Mouse (Mus musculus): ENCODE measurements around the gene Fbxo11. TPM values are rescaled to one million over a fixed set of nuclear protein-coding genes. Genes with fewer than 3 reads are reported as not detected.
"Not testable (repeated sequence)": the region's sequence is repeated elsewhere in the genome, so short reads cannot be mapped to it uniquely, and the experiment has no call there.

Gene Fbxo11
- polyA plus RNA-seq, 1 experiment, result 39.6 TPM

GRCm38 (mm10) chr17:87974629-87975228 is 90.4 kb downstream of the Fbxo11 start, which contains the start of gene Msh6:
TSS of gene Msh6 (plus strand) at chr17:87975062.
- Histone ChIP-seq H3K27me3 (ENCODE audit: control insufficient read depth, insufficient read depth, low read length) (no peaks in the 10 kb centered on the region), H3K4me1 (replicated peaks; ENCODE audit: control insufficient read depth, insufficient read depth, low read length) (peaks cover 31% of the 10 kb centered on the region), H3K27ac (ENCODE audit: control insufficient read depth, insufficient read depth, low read length) (peak within 1 kb of the TSS; percentile 80), H3K4me3 (ENCODE audit: control insufficient read depth, insufficient read depth, low read length) (peak within 1 kb of the TSS; percentile 81), H3K36me3 (ENCODE audit: control insufficient read depth, insufficient read depth, low read length) (peaks cover 4% of the 10 kb centered on the region; the same call in 1 of the 2 replicates)
- TF ChIP-seq CTCF (IDR thresholded peaks at IDR 0.05; ENCODE audit: borderline replicate concordance, control insufficient read depth, extremely low read depth, insufficient read depth, low read length, poor library complexity), result peak; percentile 62
- peak; percentile 94 for TF ChIP-seq POLR2A (IDR thresholded peaks at IDR 0.05; ENCODE audit: control insufficient read depth, extremely low read depth, insufficient read depth, low read length, poor library complexity)
- under 1% methylated on average over 62 of the region's 63 CpGs for WGBS
- DNase-seq, result peak; percentile 99

DNA sequence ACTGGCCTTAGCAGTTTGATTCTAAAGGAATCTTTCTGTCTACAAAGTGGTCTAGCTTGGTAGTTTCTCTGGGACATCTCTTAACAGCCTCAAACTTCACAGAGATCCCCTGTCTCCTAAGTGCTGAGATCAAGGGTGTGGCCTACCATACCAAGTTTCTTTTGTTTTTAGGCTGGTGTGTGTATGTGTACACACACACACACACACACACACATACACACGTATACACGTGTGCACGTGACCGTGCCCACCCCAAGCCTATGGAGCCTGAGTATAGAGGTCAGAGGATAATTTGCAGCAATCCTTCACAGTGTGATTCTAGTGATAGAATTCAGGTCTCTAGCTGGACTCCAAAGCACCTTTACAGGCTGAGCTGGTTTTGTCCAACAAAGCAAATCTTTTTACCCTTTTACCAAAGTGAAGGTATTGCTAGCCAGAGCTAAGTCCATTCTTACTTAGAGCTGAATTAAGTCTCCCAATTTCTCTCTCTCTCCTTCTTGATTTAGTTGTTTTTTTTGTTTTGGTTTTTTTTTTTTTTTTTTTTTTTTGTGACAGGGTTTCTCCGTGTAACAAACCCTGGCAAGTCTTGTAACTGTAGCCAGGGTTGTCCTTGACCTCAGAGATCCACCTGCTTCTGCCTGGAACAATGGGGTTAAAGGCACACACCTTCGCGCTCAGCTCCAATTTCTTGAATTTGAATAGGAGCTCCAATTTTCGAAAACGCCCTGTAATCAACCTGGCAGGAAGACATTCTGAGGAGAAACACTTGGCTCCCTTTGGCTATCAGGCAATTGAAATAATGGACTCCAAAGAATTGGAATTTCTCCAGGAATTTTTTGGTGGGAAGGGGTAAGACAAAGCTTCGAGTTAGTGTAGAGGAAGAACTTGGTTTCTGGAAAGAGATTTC is 91.6 kb downstream of the Fbxo11 start:
- Histone ChIP-seq H3K27me3 (ENCODE audit: control insufficient read depth, insufficient read depth, low read length) (no peaks in the 10 kb centered on the region), H3K36me3 (ENCODE audit: control insufficient read depth, insufficient read depth, low read length) (no peaks in the 10 kb centered on the region; the same call in 1 of the 2 replicates), H3K4me1 (replicated peaks; ENCODE audit: control insufficient read depth, insufficient read depth, low read length) (peaks cover 29% of the 10 kb centered on the region), H3K27ac (ENCODE audit: control insufficient read depth, insufficient read depth, low read length) (peak overlapping the region; percentile 76), H3K4me3 (ENCODE audit: control insufficient read depth, insufficient read depth, low read length) (no peak overlapping the region)
- DNase-seq, result no peak
- 78% methylated on average over 10 of the region's 10 CpGs for WGBS
- TF ChIP-seq CTCF (IDR thresholded peaks at IDR 0.05; ENCODE audit: borderline replicate concordance, control insufficient read depth, extremely low read depth, insufficient read depth, low read length, poor library complexity), result no peak
- TF ChIP-seq POLR2A (IDR thresholded peaks at IDR 0.05; ENCODE audit: control insufficient read depth, extremely low read depth, insufficient read depth, low read length, poor library complexity), result no peak

DNA sequence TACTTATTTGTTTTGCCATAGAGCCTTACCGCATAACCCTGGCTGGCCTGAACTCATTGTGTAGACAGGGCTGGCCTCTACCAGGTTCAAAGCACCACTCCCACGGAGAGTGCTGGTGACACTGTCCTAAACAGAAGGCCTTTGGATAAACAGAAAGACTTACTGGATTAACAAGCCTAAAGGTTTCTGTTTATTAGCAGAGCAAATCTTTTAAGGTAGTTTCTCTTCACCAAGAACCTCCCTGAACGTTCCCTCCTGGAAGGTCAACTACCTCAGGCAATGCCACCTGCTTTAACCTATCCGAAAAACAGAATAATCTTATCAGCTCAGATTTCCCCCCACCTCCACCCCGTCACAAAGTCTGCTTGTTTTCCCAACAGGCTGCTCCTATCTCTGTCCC is 92.2 kb downstream of the Fbxo11 start:
- TF ChIP-seq CTCF (IDR thresholded peaks at IDR 0.05; ENCODE audit: borderline replicate concordance, control insufficient read depth, extremely low read depth, insufficient read depth, low read length, poor library complexity), result no peak
- no peak for TF ChIP-seq POLR2A (IDR thresholded peaks at IDR 0.05; ENCODE audit: control insufficient read depth, extremely low read depth, insufficient read depth, low read length, poor library complexity)
- Histone ChIP-seq H3K27me3 (ENCODE audit: control insufficient read depth, insufficient read depth, low read length) (no peaks in the 10 kb centered on the region), H3K27ac (ENCODE audit: control insufficient read depth, insufficient read depth, low read length) (peak overlapping the region; percentile 76), H3K4me1 (replicated peaks; ENCODE audit: control insufficient read depth, insufficient read depth, low read length) (peaks cover 27% of the 10 kb centered on the region), H3K4me3 (ENCODE audit: control insufficient read depth, insufficient read depth, low read length) (no peak overlapping the region), H3K36me3 (ENCODE audit: control insufficient read depth, insufficient read depth, low read length) (no peaks in the 10 kb centered on the region)
- 94% methylated on average over 5 of the region's 5 CpGs for WGBS
- no peak for DNase-seq

GRCm38 (mm10) chr17:87971696-87972591 is 93.1 kb downstream of the Fbxo11 start:
- H3K27me3 ChIP-seq (ENCODE audit: control insufficient read depth, insufficient read depth, low read length); H3K4me3 ChIP-seq (ENCODE audit: control insufficient read depth, insufficient read depth, low read length); H3K36me3 ChIP-seq (ENCODE audit: control insufficient read depth, insufficient read depth, low read length); DNase-seq: not testable (repeated sequence)
- Histone ChIP-seq H3K4me1 (replicated peaks; ENCODE audit: control insufficient read depth, insufficient read depth, low read length) (peaks cover 24% of the 10 kb centered on the region), H3K27ac (ENCODE audit: control insufficient read depth, insufficient read depth, low read length) (peak overlapping the region; percentile 19; the same call in 1 of the 2 replicates)
- 65% methylated on average over 15 of the region's 15 CpGs for WGBS

GRCm38 (mm10) chr17:87968483-87968926 is 96.6 kb downstream of the Fbxo11 start:
- TF ChIP-seq CTCF (IDR thresholded peaks at IDR 0.05; ENCODE audit: borderline replicate concordance, control insufficient read depth, extremely low read depth, insufficient read depth, low read length, poor library complexity), result peak; percentile 30; the same call in 1 of the 2 replicates
- not testable (repeated sequence) for H3K27ac ChIP-seq (ENCODE audit: control insufficient read depth, insufficient read depth, low read length); DNase-seq; H3K36me3 ChIP-seq (ENCODE audit: control insufficient read depth, insufficient read depth, low read length); H3K4me3 ChIP-seq (ENCODE audit: control insufficient read depth, insufficient read depth, low read length); H3K27me3 ChIP-seq (ENCODE audit: control insufficient read depth, insufficient read depth, low read length)
- peaks cover 16% of the 10 kb centered on the region for H3K4me1 ChIP-seq (replicated peaks; ENCODE audit: control insufficient read depth, insufficient read depth, low read length)
- WGBS, result 77% methylated on average over 7 of the region's 8 CpGs
